Mouse (Mus musculus) ES-E14 (cell line): ENCODE results near the gene Map3k5. TPM values are rescaled to one million over a fixed set of nuclear protein-coding genes. Genes with fewer than 3 reads are reported as not detected.

ENCODE experiments used
- DNase-seq: peaks from one replicate; pipeline ENCODE4 v3.0.0-alpha.2; 2013; ENCODE audit warnings: low read depth, low spot score
- H3K27ac ChIP-seq: 2 replicates; pipeline ENCODE4 v1.5.1; 2012; ENCODE audit warnings: low read depth, mild to moderate bottlenecking, low read length, moderate library complexity, mixed read lengths; ENCODE audit not compliant: poor library complexity, insufficient read depth, severe bottlenecking
- H3K36me3 ChIP-seq: 2 replicates; pipeline ENCODE4 v1.6.1; 2012; ENCODE audit warnings: mild to moderate bottlenecking, low read length, moderate library complexity, mixed read lengths; ENCODE audit not compliant: control insufficient read depth, poor library complexity, insufficient read depth, severe bottlenecking
- H3K4me1 ChIP-seq, 2 experiments: fragments of 150-350 bp in 1 of 2; sonication (generic) in 1 of 2; 2 replicates each; pipeline ENCODE4 v1.6.1; 2012; ENCODE audit warnings: low read length in 2 of 2, mild to moderate bottlenecking in 1 of 2, mixed read lengths in 1 of 2; ENCODE audit not compliant: control insufficient read depth in 2 of 2, insufficient read depth in 2 of 2, poor library complexity in 1 of 2
- H3K4me3 ChIP-seq, 2 experiments: fragments of 150-350 bp in 1 of 2; sonication (generic) in 1 of 2; 2 replicates each; pipeline ENCODE4 v1.5.1; 2012; ENCODE audit warnings: low read length in 2 of 2, low read depth in 1 of 2, mild to moderate bottlenecking in 1 of 2, mixed read lengths in 1 of 2; ENCODE audit not compliant: insufficient read depth in 1 of 2, poor library complexity in 1 of 2, severe bottlenecking in 1 of 2
- H3K9ac ChIP-seq: 2 replicates; pipeline ENCODE4 v1.6.1; 2012; ENCODE audit warnings: low read depth, mild to moderate bottlenecking, low read length, mixed read lengths; ENCODE audit not compliant: poor library complexity, insufficient read depth, severe bottlenecking
- H3K9me3 ChIP-seq: fragments of 150-350 bp; sonication (generic); 2 replicates; pipeline ENCODE4 v1.6.1; 2012; ENCODE audit warnings: low read depth, mild to moderate bottlenecking, low read length; ENCODE audit not compliant: control insufficient read depth, insufficient read depth
- CHD2 ChIP-seq: IDR thresholded peaks from 2 replicates; pipeline ENCODE4 v1.6.1; 2014; ENCODE audit warnings: mild to moderate bottlenecking, low read depth, low read length, inconsistent platforms
- HCFC1 ChIP-seq: IDR thresholded peaks from 2 replicates; pipeline ENCODE4 v1.6.1; 2012; ENCODE audit warnings: low read length, inconsistent platforms, borderline replicate concordance; ENCODE audit not compliant: insufficient read depth
- MAFK ChIP-seq: IDR thresholded peaks from 2 replicates; pipeline ENCODE4 v1.6.1; 2014; ENCODE audit warnings: mild to moderate bottlenecking, low read depth, low read length, inconsistent platforms; ENCODE audit not compliant: insufficient read depth
- ZC3H11A ChIP-seq: IDR thresholded peaks from 2 replicates; pipeline ENCODE4 v1.6.1; 2012; ENCODE audit warnings: low read depth, mild to moderate bottlenecking, inconsistent platforms, low read length, borderline replicate concordance
- ZNF384 ChIP-seq: IDR thresholded peaks from 2 replicates; pipeline ENCODE4 v1.6.1; 2012; ENCODE audit warnings: low read depth, low read length, inconsistent platforms
- in situ Hi-C, 2 experiments: fragments of 600-800 bp; cut with MboI; formaldehyde crosslinking; loops; one replicate each; pipeline ENCODE4 v1.15.1; 2025; ENCODE audit warnings: low sequenced_read_pairs in 2 of 2, inconsistent platforms in 1 of 2; ENCODE audit not compliant: unreplicated experiment in 2 of 2
- total RNA-seq: library from RNA; depleted of rRNA; stranded (reverse); fragments of 300-350 nt; gene quantifications from 2 replicates; pipeline ENCODE4 v1.2.3, GENCODE M21; 2012; rRNA removed

Map3k5 gene
- 3.0 and 4.7 TPM in 2 replicates for total RNA-seq

- in situ Hi-C loops, result no loop called here
- Histone ChIP-seq H3K36me3 (no peaks in the 10 kb centered on the region), H3K4me3 (peak within 1 kb of the TSS; percentile 74 to 86), H3K9ac (peak within 1 kb of the TSS; percentile 73), H3K4me1 (no peaks in the 10 kb centered on the region), H3K27ac (no peak within 1 kb of the TSS), H3K9me3 (no peaks in the 10 kb centered on the region)
- no peak for TF ChIP-seq MAFK
- TF ChIP-seq ZNF384, result no peak
- TF ChIP-seq HCFC1, result no peak
- TF ChIP-seq ZC3H11A, result no peak
- TF ChIP-seq CHD2, result no peak
- DNase-seq, result peak; percentile 30
These were observed at the start of gene Map3k5 for GRCm38 (mm10) chr10:19934384-19935294. Map3k5 (plus strand) TSS chr10:19934472.

- H3K27ac ChIP-seq, result no peak overlapping the region
- no peaks in the 10 kb centered on the region for H3K9me3 ChIP-seq
- no peak for TF ChIP-seq ZNF384
- TF ChIP-seq MAFK, result no peak
- TF ChIP-seq CHD2, result no peak
- no peak for TF ChIP-seq HCFC1
- TF ChIP-seq ZC3H11A, result no peak
- no peak for DNase-seq
- in situ Hi-C loops, result no loop called here
- no peak overlapping the region for H3K9ac ChIP-seq
- peaks cover 7% of the 10 kb centered on the region; the same call in 1 of the 2 replicates for H3K36me3 ChIP-seq
- no peak overlapping the region for H3K4me3 ChIP-seq
- peaks cover 1 to 14% of the 10 kb centered on the region in 2 experiments; a peak in 1 of 4 replicates for H3K4me1 ChIP-seq
These were observed 48.0 kb upstream of the Map3k5 start for GRCm38 (mm10) chr10:19886249-19886648.

DNA sequence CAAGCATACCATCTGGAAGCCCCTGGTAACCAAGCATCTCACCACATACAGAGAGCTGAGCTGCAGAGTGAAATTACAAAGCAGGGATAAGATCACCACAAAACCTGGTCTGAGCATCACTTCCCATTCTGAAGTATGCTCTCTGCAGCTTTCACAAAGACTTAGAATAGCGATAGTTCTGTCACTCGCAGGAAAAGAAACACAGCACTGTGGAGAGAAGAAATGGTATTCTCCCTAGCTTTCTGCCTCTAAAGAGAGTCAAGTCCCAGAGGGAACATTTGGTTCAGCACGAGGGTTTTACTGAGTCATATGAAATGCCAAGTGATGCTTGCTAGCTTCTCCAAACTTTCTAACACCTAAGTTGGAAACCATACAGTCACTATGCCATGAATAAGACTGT lies 44.4 kb upstream of the Map3k5 start:
- H3K9ac ChIP-seq, result no peak overlapping the region
- DNase-seq, result no peak
- H3K4me3 ChIP-seq, result no peak overlapping the region
- peaks cover 3 to 6% of the 10 kb centered on the region in 2 experiments; a peak in 3 of 4 replicates for H3K4me1 ChIP-seq
- H3K27ac ChIP-seq, result no peak overlapping the region
- TF ChIP-seq ZNF384, result no peak
- no peak for TF ChIP-seq ZC3H11A
- TF ChIP-seq MAFK, result no peak
- TF ChIP-seq HCFC1, result no peak
- TF ChIP-seq CHD2, result no peak
- no peaks in the 10 kb centered on the region for H3K9me3 ChIP-seq
- H3K36me3 ChIP-seq, result peaks cover 7% of the 10 kb centered on the region
- in situ Hi-C loops, result no loop called here

GRCm38 (mm10) chr10:19891686-19892085 lies 42.6 kb upstream of the Map3k5 start:
- no peak for DNase-seq
- no peak overlapping the region for H3K4me3 ChIP-seq
- peaks cover 3 to 5% of the 10 kb centered on the region in 2 experiments; a peak in 3 of 4 replicates for H3K4me1 ChIP-seq
- TF ChIP-seq MAFK, result no peak
- no peak for TF ChIP-seq ZNF384
- TF ChIP-seq ZC3H11A, result no peak
- TF ChIP-seq CHD2, result no peak
- TF ChIP-seq HCFC1, result no peak
- in situ Hi-C loops, result no loop called here
- peaks cover 5% of the 10 kb centered on the region for H3K36me3 ChIP-seq
- H3K27ac ChIP-seq, result no peak overlapping the region
- H3K9ac ChIP-seq, result no peak overlapping the region
- no peaks in the 10 kb centered on the region for H3K9me3 ChIP-seq
